Mouse (Mus musculus): ENCODE measurements at regions not wholly inside any gene's neighbourhood (a gene's known extent, or its start where the extent isn't known, plus 50 kb on each side); places are given as distances from the start of the nearest gene placed in this dataset.

DNA sequence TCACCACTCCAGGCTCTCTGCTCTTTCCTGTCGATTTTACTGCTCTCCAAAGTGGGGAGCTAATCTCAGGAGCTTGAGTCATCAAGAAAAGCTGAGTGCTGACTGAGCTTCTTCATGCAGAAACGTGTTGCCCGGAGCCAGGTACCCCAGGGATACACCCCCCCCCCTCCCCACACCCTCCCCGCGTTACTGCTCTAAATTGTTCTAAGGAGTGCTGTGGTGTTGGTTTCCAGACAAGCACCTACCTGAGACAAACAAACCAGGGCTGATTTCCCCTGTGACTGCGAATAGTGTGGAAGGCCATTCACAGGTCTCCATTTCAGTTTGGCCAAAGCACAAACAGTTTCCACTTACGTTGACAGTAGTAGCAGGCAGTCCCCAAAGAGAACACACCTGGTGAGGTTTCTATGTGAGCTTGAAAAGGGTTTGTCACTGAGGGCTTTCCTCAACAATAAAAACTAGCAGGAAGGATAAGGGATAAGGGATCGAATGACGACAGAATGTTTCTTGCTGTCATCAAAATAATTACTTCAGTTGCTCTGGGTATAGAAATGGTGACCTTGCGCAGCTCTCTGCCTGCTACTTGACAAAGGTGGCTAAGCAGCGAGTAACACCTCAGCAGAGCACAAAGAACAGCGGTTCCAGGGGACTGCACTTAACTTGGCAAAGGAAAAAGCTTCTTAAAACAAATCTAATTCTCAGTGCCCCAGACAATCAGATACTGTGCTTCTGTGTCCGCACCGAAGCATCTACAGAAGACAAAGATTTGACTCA lies 1325.0 kb downstream of the Zfp704 start:
- TF ChIP-seq CTCF (IDR thresholded peaks at IDR 0.05; ENCODE audit: borderline replicate concordance, insufficient read depth, low read length) (no peak), POLR2A (IDR thresholded peaks at IDR 0.05; ENCODE audit: low read depth, low read length) (no peak)

Data from embryonic fibroblast, embryonic 13.5 days (primary cell).